Mouse (Mus musculus) CH12.LX (cell line): ENCODE results near the gene Il31ra. TPM values are rescaled to one million over a fixed set of nuclear protein-coding genes. Genes with fewer than 3 reads are reported as not detected.

Source experiments
- DNase-seq: peaks from one replicate; pipeline ENCODE4 v3.0.0-alpha.2; 2013; ENCODE audit errors: extremely low read depth
- H3K27ac ChIP-seq: 2 replicates; pipeline ENCODE4 v1.5.1; 2012; ENCODE audit warnings: low read depth, mild to moderate bottlenecking, control low read depth, moderate library complexity; ENCODE audit not compliant: insufficient read depth
- H3K27me3 ChIP-seq: replicated peaks from 2 replicates; pipeline ENCODE3; 2012; ENCODE audit warnings: inconsistent platforms
- H3K36me3 ChIP-seq, 2 experiments: replicated peaks in 1 of 2; 2 replicates each; pipeline versions ENCODE3 to v1.6.1; 2012; ENCODE audit warnings: inconsistent platforms in 1 of 2, low read length in 1 of 2, mild to moderate bottlenecking in 1 of 2, mixed read lengths in 1 of 2, moderate library complexity in 1 of 2; ENCODE audit not compliant: control insufficient read depth in 1 of 2, insufficient read depth in 1 of 2
- H3K4me1 ChIP-seq, 2 experiments: 2 replicates each; pipeline ENCODE4 v1.6.1; 2012; ENCODE audit warnings: inconsistent platforms in 1 of 2, moderate library complexity in 1 of 2; ENCODE audit not compliant: insufficient read depth in 2 of 2, control insufficient read depth in 1 of 2
- H3K4me2 ChIP-seq: 2 replicates; pipeline ENCODE4 v1.6.1; 2012; ENCODE audit warnings: low read depth, mild to moderate bottlenecking, control low read depth; ENCODE audit not compliant: poor library complexity, insufficient read depth, severe bottlenecking
- H3K4me3 ChIP-seq, 3 experiments: fragments of 150-350 bp in 1 of 3; sonication (generic) in 1 of 3; replicated peaks in 1 of 3; 2 replicates each; pipeline versions ENCODE3 to v1.5.1; 2011 to 2012; ENCODE audit warnings: low read depth in 2 of 3, low read length in 2 of 3, mild to moderate bottlenecking in 2 of 3, moderate library complexity in 2 of 3, control low read depth in 1 of 3, improper control_type of control experiment in 1 of 3, inconsistent platforms in 1 of 3, mixed read lengths in 1 of 3; ENCODE audit not compliant: poor library complexity in 1 of 3
- H3K79me2 ChIP-seq: replicated peaks from 2 replicates; pipeline ENCODE4 v1.6.1; 2012; ENCODE audit warnings: mild to moderate bottlenecking, moderate library complexity; ENCODE audit not compliant: control insufficient read depth, poor library complexity, insufficient read depth, severe bottlenecking; ENCODE audit errors: extremely low read depth
- H3K9ac ChIP-seq: 2 replicates; pipeline ENCODE4 v1.6.1; 2012; ENCODE audit warnings: low read depth, mild to moderate bottlenecking, control low read depth, moderate library complexity; ENCODE audit not compliant: insufficient read depth
- H3K9me3 ChIP-seq: replicated peaks from 2 replicates; pipeline ENCODE3; 2012; ENCODE audit warnings: low read length, inconsistent platforms, mixed read lengths
- BHLHE40 ChIP-seq: IDR thresholded peaks from 2 replicates; pipeline ENCODE4 v1.6.1; 2011; ENCODE audit warnings: mild to moderate bottlenecking, low read depth, low read length, improper control_type of control experiment
- CHD1 ChIP-seq: IDR thresholded peaks from 2 replicates; pipeline ENCODE4 v1.6.1; 2012; ENCODE audit warnings: low read depth, low read length, improper control_type of control experiment, inconsistent platforms
- CHD2 ChIP-seq: IDR thresholded peaks from 2 replicates; pipeline ENCODE4 v1.6.1; 2011; ENCODE audit warnings: low read length, improper control_type of control experiment
- CTCF ChIP-seq, 2 experiments: IDR thresholded peaks in 1 of 2; conservative IDR thresholded peaks in 1 of 2; 2 replicates each; pipeline ENCODE4 v1.5.1; 2011 to 2012; ENCODE audit warnings: low read depth in 2 of 2, low read length in 2 of 2, improper control_type of control experiment in 1 of 2, inconsistent platforms in 1 of 2, mild to moderate bottlenecking in 1 of 2, moderate library complexity in 1 of 2
- E2F4 ChIP-seq: IDR thresholded peaks from 2 replicates; pipeline ENCODE4 v1.6.1; 2011; ENCODE audit warnings: low read depth, low read length, improper control_type of control experiment; ENCODE audit not compliant: insufficient replicate concordance
- ELF1 ChIP-seq: IDR thresholded peaks from 2 replicates; pipeline ENCODE4 v1.6.1; 2014; ENCODE audit warnings: low read depth, mild to moderate bottlenecking, inconsistent platforms, low read length, improper control_type of control experiment
- EP300 ChIP-seq: IDR thresholded peaks from 2 replicates; pipeline ENCODE4 v1.6.1; 2011; ENCODE audit warnings: low read length, improper control_type of control experiment
- ETS1 ChIP-seq: conservative IDR thresholded peaks from 2 replicates; pipeline ENCODE4 v1.6.1; 2012; ENCODE audit warnings: low read depth, mild to moderate bottlenecking, inconsistent platforms, low read length, improper control_type of control experiment, moderate library complexity
- GABPA ChIP-seq: IDR thresholded peaks from 2 replicates; pipeline ENCODE4 v1.6.1; 2012; ENCODE audit warnings: low read depth, low read length, improper control_type of control experiment, inconsistent platforms; ENCODE audit not compliant: insufficient replicate concordance
- HCFC1 ChIP-seq: IDR thresholded peaks from 2 replicates; pipeline ENCODE4 v1.6.1; 2012; ENCODE audit warnings: low read depth, mild to moderate bottlenecking, inconsistent platforms, low read length, improper control_type of control experiment
- IRF4 ChIP-seq: IDR thresholded peaks from 2 replicates; pipeline ENCODE4 v1.6.1; 2014; ENCODE audit warnings: low read depth, mild to moderate bottlenecking, inconsistent platforms, low read length, improper control_type of control experiment
- JUN ChIP-seq: IDR thresholded peaks from 2 replicates; pipeline ENCODE4 v1.6.1; 2011; ENCODE audit warnings: low read depth, mild to moderate bottlenecking, low read length, improper control_type of control experiment, moderate library complexity; ENCODE audit not compliant: insufficient read depth
- JUND ChIP-seq: conservative IDR thresholded peaks from 2 replicates; pipeline ENCODE4 v1.6.1; 2011; ENCODE audit warnings: low read depth, low read length, improper control_type of control experiment
- KAT2A ChIP-seq: IDR thresholded peaks from 2 replicates; pipeline ENCODE4 v1.6.1; 2012; ENCODE audit warnings: low read length, improper control_type of control experiment, inconsistent platforms; ENCODE audit not compliant: insufficient replicate concordance
- MAFK ChIP-seq: IDR thresholded peaks from 2 replicates; pipeline ENCODE4 v1.6.1; 2011; ENCODE audit warnings: low read length, improper control_type of control experiment; ENCODE audit not compliant: insufficient replicate concordance
- MAX ChIP-seq: IDR thresholded peaks from 2 replicates; pipeline ENCODE4 v1.6.1; 2011; ENCODE audit warnings: low read length, improper control_type of control experiment
- MAZ ChIP-seq: IDR thresholded peaks from 2 replicates; pipeline ENCODE4 v1.6.1; 2012; ENCODE audit warnings: low read depth, mild to moderate bottlenecking, inconsistent platforms, low read length, improper control_type of control experiment, moderate library complexity
- MEF2A ChIP-seq: IDR thresholded peaks from 2 replicates; pipeline ENCODE4 v1.6.1; 2014; ENCODE audit warnings: low read depth, mild to moderate bottlenecking, inconsistent platforms, low read length, improper control_type of control experiment, borderline replicate concordance
- MXI1 ChIP-seq: IDR thresholded peaks from 2 replicates; pipeline ENCODE4 v1.6.1; 2011; ENCODE audit warnings: mild to moderate bottlenecking, low read depth, low read length, improper control_type of control experiment
- MYC ChIP-seq: IDR thresholded peaks from 2 replicates; pipeline ENCODE4 v1.6.1; 2011; ENCODE audit warnings: low read depth, mild to moderate bottlenecking, improper control_type of control experiment, low read length
- NELFE ChIP-seq: IDR thresholded peaks from 2 replicates; pipeline ENCODE4 v1.6.1; 2011; ENCODE audit warnings: low read depth, low read length, improper control_type of control experiment
- NRF1 ChIP-seq: IDR thresholded peaks from 2 replicates; pipeline ENCODE4 v1.6.1; 2014; ENCODE audit warnings: low read depth, mild to moderate bottlenecking, inconsistent platforms, low read length, improper control_type of control experiment, moderate library complexity
- PAX5 ChIP-seq: IDR thresholded peaks from 2 replicates; pipeline ENCODE4 v1.6.1; 2012; ENCODE audit warnings: low read length, inconsistent platforms, mixed read lengths
- POLR2A ChIP-seq: IDR thresholded peaks from 2 replicates; pipeline ENCODE4 v1.6.1; 2011; ENCODE audit warnings: low read depth, mild to moderate bottlenecking, improper control_type of control experiment, low read length
- POLR2AphosphoS2 ChIP-seq: IDR thresholded peaks from 2 replicates; pipeline ENCODE4 v1.6.1; 2011; ENCODE audit warnings: low read depth, low read length, improper control_type of control experiment
- RAD21 ChIP-seq: IDR thresholded peaks from 2 replicates; pipeline ENCODE4 v1.6.1; 2011; ENCODE audit warnings: low read depth, mild to moderate bottlenecking, low read length, improper control_type of control experiment, moderate library complexity
- RCOR1 ChIP-seq: conservative IDR thresholded peaks from 2 replicates; pipeline ENCODE4 v1.6.1; 2012; ENCODE audit warnings: low read depth, mild to moderate bottlenecking, inconsistent platforms, low read length, improper control_type of control experiment
- SIN3A ChIP-seq: IDR thresholded peaks from 2 replicates; pipeline ENCODE4 v1.6.1; 2012; ENCODE audit warnings: low read length, improper control_type of control experiment, inconsistent platforms
- SMC3 ChIP-seq: IDR thresholded peaks from 2 replicates; pipeline ENCODE4 v1.6.1; 2011; ENCODE audit warnings: low read depth, low read length, improper control_type of control experiment
- TBP ChIP-seq: conservative IDR thresholded peaks from 2 replicates; pipeline ENCODE4 v1.6.1; 2011; ENCODE audit warnings: low read depth, low read length, improper control_type of control experiment
- TCF12 ChIP-seq: IDR thresholded peaks from 2 replicates; pipeline ENCODE4 v1.6.1; 2014; ENCODE audit warnings: low read depth, mild to moderate bottlenecking, inconsistent platforms, low read length, improper control_type of control experiment
- UBTF ChIP-seq: IDR thresholded peaks from 2 replicates; pipeline ENCODE4 v1.6.1; 2012; ENCODE audit warnings: low read depth, mild to moderate bottlenecking, inconsistent platforms, low read length, improper control_type of control experiment, moderate library complexity
- USF1 ChIP-seq: IDR thresholded peaks from 2 replicates; pipeline ENCODE4 v1.6.1; 2014; ENCODE audit warnings: low read depth, mild to moderate bottlenecking, inconsistent platforms, low read length, improper control_type of control experiment
- USF2 ChIP-seq: conservative IDR thresholded peaks from 2 replicates; pipeline ENCODE4 v1.6.1; 2011; ENCODE audit warnings: low read depth, low read length, improper control_type of control experiment
- ZC3H11A ChIP-seq: IDR thresholded peaks from 2 replicates; pipeline ENCODE4 v1.6.1; 2012; ENCODE audit warnings: low read depth, mild to moderate bottlenecking, inconsistent platforms, low read length, improper control_type of control experiment
- ZMIZ1 ChIP-seq: IDR thresholded peaks from 2 replicates; pipeline ENCODE4 v1.6.1; 2012; ENCODE audit warnings: low read depth, mild to moderate bottlenecking, inconsistent platforms, low read length, improper control_type of control experiment
- ZNF384 ChIP-seq: IDR thresholded peaks from 2 replicates; pipeline ENCODE4 v1.6.1; 2012; ENCODE audit warnings: low read depth, low read length, improper control_type of control experiment, inconsistent platforms
- dilution Hi-C: fragments of 300-500 bp; cut with MboI; formaldehyde crosslinking; loops from 2 replicates; pipeline ENCODE4 v1.14.3; 2020; ENCODE audit warnings: low sequenced_read_pairs; ENCODE audit not compliant: extremely low pct_unique_long_range_greater_than_20kb, extremely low pct_ligation_motif_present
- in situ Hi-C: fragments of 300-500 bp; cut with MboI; formaldehyde crosslinking; loops from 3 replicates; pipeline ENCODE4 v1.14.3; 2019; ENCODE audit warnings: low sequenced_read_pairs, low pct_ligation_motif_present, low pct_unique_long_range_greater_than_20kb, mixed read lengths
- polyA plus RNA-seq: library from polyadenylated mRNA; unstranded; fragments of >175 nt; gene quantifications from 2 replicates; pipeline ENCODE4 v1.2.1, GENCODE M21; 2012; ENCODE audit warnings: low read depth; ENCODE audit not compliant: insufficient read length
- total RNA-seq, 2 experiments: library from RNA; depleted of rRNA; stranded (reverse); fragments of 300-350 nt in 1 of 2; fragments of >200 nt in 1 of 2; gene quantifications; 2 replicates each; pipeline ENCODE4 v1.2.3; 2012 to 2014

Gene Il31ra
- total and polyA plus RNA-seq, 3 experiments, result not detected

DNA sequence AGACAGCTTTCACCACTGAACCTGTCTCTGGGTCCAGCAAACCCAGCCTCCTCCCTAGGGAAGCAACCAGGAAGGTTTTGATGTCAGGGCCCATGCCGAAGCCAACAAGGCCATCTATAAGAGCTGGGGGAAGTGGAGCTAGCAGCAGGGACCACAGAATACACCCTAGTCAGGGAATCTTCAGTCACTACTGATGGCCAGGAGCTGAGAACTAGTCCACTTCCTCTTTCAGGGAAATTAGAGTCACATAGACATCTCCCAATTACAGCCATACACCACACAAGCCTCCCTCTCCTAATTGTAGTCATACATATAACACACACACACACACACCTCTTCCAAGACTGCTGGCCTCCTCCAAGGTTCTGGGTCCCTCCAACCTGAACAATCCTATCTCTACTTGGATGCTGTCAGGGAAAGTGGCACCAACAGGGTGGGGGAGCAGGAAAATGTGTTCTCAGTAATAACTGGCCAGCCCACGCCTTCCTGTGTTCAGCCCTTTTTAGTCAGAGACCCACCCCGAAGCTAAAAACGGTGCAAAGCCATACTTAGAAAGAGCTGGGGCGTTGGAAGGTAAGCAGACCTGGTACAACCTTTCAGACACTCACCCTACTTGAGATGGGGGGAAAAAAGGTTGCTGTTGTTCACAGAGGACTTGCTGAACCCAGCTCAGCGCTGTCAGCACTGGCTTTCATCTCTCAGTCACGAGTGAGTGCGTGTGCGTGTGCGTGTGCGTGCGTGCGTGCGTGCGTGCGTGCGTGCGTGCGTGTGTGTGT is 83.5 kb downstream of the Il31ra start (continued):
- TF ChIP-seq MYC (no peak), NELFE (no peak)

DNA sequence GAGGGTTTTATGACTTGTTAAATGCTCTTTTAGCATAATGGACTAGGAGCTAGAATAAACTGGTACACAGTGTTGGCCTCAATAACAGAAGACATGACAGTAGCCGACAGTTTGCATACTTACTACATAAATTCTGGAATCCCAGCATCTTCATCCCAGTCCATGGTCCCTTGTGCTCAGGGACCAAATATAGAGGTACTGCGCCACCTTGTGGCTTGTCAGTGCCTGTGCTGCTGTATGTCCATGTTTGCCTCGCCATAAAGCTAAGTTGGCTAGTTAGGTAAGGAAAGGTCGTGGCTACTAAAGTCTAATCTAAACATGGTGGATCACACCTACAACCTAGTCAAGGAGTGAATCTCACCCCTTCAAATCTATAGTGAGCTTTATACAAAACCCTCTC is 84.7 kb downstream of the Il31ra start:
- peak; percentile 79 for DNase-seq
- H3K4me1 ChIP-seq, result peaks cover 0 to 14% of the 10 kb centered on the region in 2 experiments; a peak in 2 of 4 replicates
- no peaks in the 10 kb centered on the region for H3K27me3 ChIP-seq
- H3K79me2 ChIP-seq, result no peaks in the 10 kb centered on the region
- peaks cover 24 to 40% of the 10 kb centered on the region in 2 experiments for H3K36me3 ChIP-seq
- no peak overlapping the region for H3K4me3 ChIP-seq
- no peak overlapping the region for H3K9ac ChIP-seq
- dilution Hi-C loops, result no loop called here
- H3K27ac ChIP-seq, result no peak overlapping the region
- H3K9me3 ChIP-seq, result no peaks in the 10 kb centered on the region
- no peak overlapping the region for H3K4me2 ChIP-seq
- in situ Hi-C loops, result loop anchor here (5.0 to 10.0 kb wide), 2 partner anchors 75 to 202 kb away; no protein-coding TSS in a partner anchor
- TF ChIP-seq ETS1 (no peak), HCFC1 (no peak), IRF4 (no peak), SIN3A (0 out of 2 replicates have a peak, but pooled peaks have one; percentile 53), KAT2A (no peak), UBTF (no peak), GABPA (no peak), MAFK (no peak), RAD21 (peak; percentile 99), TBP (no peak), PAX5 (no peak), ELF1 (no peak), MAX (0 out of 2 replicates have a peak, but pooled peaks have one; percentile 33), TCF12 (no peak), RCOR1 (no peak), CTCF (conservative IDR thresholded peaks at IDR 0.05 in 1 of 2, IDR thresholded peaks at IDR 0.05 in 1 of 2; ENCODE audit: low read depth in 2 of 2, low read length in 2 of 2) (peak; percentile 86 to 97), MYC (0 out of 2 replicates have a peak, but pooled peaks have one; percentile 33), CHD1 (no peak), NRF1 (no peak), JUND (0 out of 2 replicates have a peak, but pooled peaks have one; percentile 24), POLR2AphosphoS2 (no peak), EP300 (no peak), E2F4 (no peak), ZMIZ1 (no peak), USF1 (no peak), ZC3H11A (peak; percentile 97), NELFE (peak; percentile 53; the same call in 1 of the 2 replicates), MEF2A (peak; percentile 15; the same call in 1 of the 2 replicates), MAZ (no peak), SMC3 (peak; percentile 99), JUN (no peak), MXI1 (no peak), USF2 (no peak), BHLHE40 (no peak), POLR2A (no peak), ZNF384 (no peak), CHD2 (no peak)
